Mouse (Mus musculus) cortical plate, adult 2 months (tissue): ENCODE data around the gene Cbln3.

Source experiments
- CTCF ChIP-seq: fragments of 200-500 bp; IDR thresholded peaks from 2 replicates; pipeline ENCODE4 v1.5.1; 2011; ENCODE audit warnings: mild to moderate bottlenecking, control low read depth, low read length; ENCODE audit not compliant: insufficient read depth; ENCODE audit errors: extremely low read depth
- POLR2A ChIP-seq: fragments of 200-500 bp; IDR thresholded peaks from 2 replicates; pipeline ENCODE4 v1.6.1; 2011; ENCODE audit warnings: mild to moderate bottlenecking, low read length, control low read depth; ENCODE audit not compliant: insufficient read depth; ENCODE audit errors: extremely low read depth

- TF ChIP-seq CTCF, result no peak
- no peak for TF ChIP-seq POLR2A
These were observed 14.7 kb downstream of the Cbln3 start for GRCm38 (mm10) chr14:55869538-55869937.
